Mouse (Mus musculus): ENCODE data around the gene Zc3h12c.
"Not testable (repeated sequence)": the region's sequence is repeated elsewhere in the genome, so short reads cannot be mapped to it uniquely, and the experiment has no call there.

The Zc3h12c gene

GRCm38 (mm10) chr9:52102060-52102844 lies 66.1 kb downstream of the Zc3h12c start:
- DNase-seq (ENCODE audit: low spot score in 2 of 2) = peak in 1 of 2 experiments; percentile 20

- no peak for DNase-seq (ENCODE audit: low spot score in 2 of 2)
Observed at GRCm38 (mm10) chr9:52100426-52100825, 67.9 kb downstream of the Zc3h12c start.

GRCm38 (mm10) chr9:52098600-52098999 lies 69.8 kb downstream of the Zc3h12c start:
- peak; percentile 76 to 85 for DNase-seq (ENCODE audit: low spot score in 2 of 2)

- no peak for DNase-seq (ENCODE audit: low spot score in 2 of 2)
Observed at GRCm38 (mm10) chr9:52097386-52097785, 71.0 kb downstream of the Zc3h12c start.

- DNase-seq (ENCODE audit: low spot score in 2 of 2) = no peak
Observed at GRCm38 (mm10) chr9:52095666-52096065, 72.7 kb downstream of the Zc3h12c start.

- no peak for DNase-seq (ENCODE audit: low spot score in 2 of 2)
Observed at GRCm38 (mm10) chr9:52094471-52094980, 73.8 kb downstream of the Zc3h12c start.

GRCm38 (mm10) chr9:52094016-52094415 lies 74.4 kb downstream of the Zc3h12c start:
- DNase-seq (ENCODE audit: low spot score in 2 of 2) = no peak

GRCm38 (mm10) chr9:52093108-52093507 lies 75.3 kb downstream of the Zc3h12c start:
- no peak for DNase-seq (ENCODE audit: low spot score in 2 of 2)

GRCm38 (mm10) chr9:52092311-52092710 lies 76.1 kb downstream of the Zc3h12c start:
- DNase-seq (ENCODE audit: low spot score in 2 of 2) = no peak

GRCm38 (mm10) chr9:52091752-52092151 lies 76.6 kb downstream of the Zc3h12c start:
- DNase-seq (ENCODE audit: low spot score in 2 of 2) = no peak

GRCm38 (mm10) chr9:52082414-52082813 lies 86.0 kb downstream of the Zc3h12c start:
- no peak for DNase-seq (ENCODE audit: low spot score in 2 of 2)

- DNase-seq (ENCODE audit: low spot score in 2 of 2) = no peak
Observed at GRCm38 (mm10) chr9:52081979-52082378, 86.4 kb downstream of the Zc3h12c start.

GRCm38 (mm10) chr9:52077692-52078091 lies 90.7 kb downstream of the Zc3h12c start:
- no peak for DNase-seq (ENCODE audit: low spot score in 2 of 2)

GRCm38 (mm10) chr9:52076089-52076488 lies 92.3 kb downstream of the Zc3h12c start:
- DNase-seq (ENCODE audit: low spot score in 2 of 2) = no peak

- no peak for DNase-seq (ENCODE audit: low spot score in 2 of 2)
Observed at GRCm38 (mm10) chr9:52072202-52072601, 96.2 kb downstream of the Zc3h12c start.

- DNase-seq (ENCODE audit: low spot score in 2 of 2) = not testable (repeated sequence)
Observed at GRCm38 (mm10) chr9:52071352-52071751, 97.0 kb downstream of the Zc3h12c start.

- no peak for DNase-seq (ENCODE audit: low spot score in 2 of 2)
Observed at GRCm38 (mm10) chr9:52070052-52070451, 98.3 kb downstream of the Zc3h12c start.

All from right cerebral cortex, postnatal 10 days (tissue).